In genomic region chr5:117146165-117146564, GRCm38 (mm10) we compare ENCODE assay signal across 15 mouse cellular contexts.
"Had no signal": no experiment of that assay in that cellular context is flagged by ENCODE, and none has a peak within 500 bp of the region (broad histone marks: within the 10 kb centered on the region; RNA-seq: fewer than 3 reads in every experiment).

No protein-coding gene starts in this region.

- H3K27ac ChIP-seq: kidney, postnatal 0 days; limb, embryonic 10.5 days; lung, embryonic 15.5 days; neural tube, embryonic 13.5 days had no signal

- DNase-seq: kidney, adult 8-10 months; kidney, postnatal 4 days; lung, postnatal 14 days; retina, postnatal 1 day; right cerebral cortex, postnatal 4 days; spleen, adult 18-20 months had no signal

- ATAC-seq: inflammation-experienced regulatory T-cells, adult 6 months; intestine, postnatal 0 days; liver, embryonic 12.5 days; midbrain, embryonic 16.5 days had no signal

- H3K36me3 ChIP-seq: limb, embryonic 10.5 days; lung, embryonic 15.5 days; neural tube, embryonic 13.5 days had no signal

- H3K9me3 ChIP-seq: limb, embryonic 10.5 days; lung, embryonic 15.5 days; neural tube, embryonic 13.5 days had no signal

- H3K4me1 ChIP-seq: limb, embryonic 10.5 days; lung, embryonic 15.5 days; neural tube, embryonic 13.5 days had no signal

- H3K4me3 ChIP-seq: layer of hippocampus, adult 2 months; limb, embryonic 10.5 days; liver, embryonic 12.5 days; lung, embryonic 15.5 days; neural tube, embryonic 13.5 days had no signal

- H3K27me3 ChIP-seq: liver, embryonic 12.5 days; lung, embryonic 15.5 days; neural tube, embryonic 13.5 days had no signal
